Mouse (Mus musculus) spleen, adult 2 months (tissue): ENCODE measurements around the gene Rapgef3.

Source experiments
- CTCF ChIP-seq: fragments of 200-500 bp; IDR thresholded peaks from 2 replicates; pipeline ENCODE4 v1.5.1; 2011; ENCODE audit warnings: mild to moderate bottlenecking, inconsistent platforms; ENCODE audit not compliant: insufficient read depth, insufficient read length, insufficient replicate concordance; ENCODE audit errors: extremely low read depth
- POLR2A ChIP-seq: fragments of 200-500 bp; IDR thresholded peaks from 2 replicates; pipeline ENCODE4 v1.6.1; 2011; ENCODE audit warnings: low read depth, low read length, inconsistent platforms

DNA sequence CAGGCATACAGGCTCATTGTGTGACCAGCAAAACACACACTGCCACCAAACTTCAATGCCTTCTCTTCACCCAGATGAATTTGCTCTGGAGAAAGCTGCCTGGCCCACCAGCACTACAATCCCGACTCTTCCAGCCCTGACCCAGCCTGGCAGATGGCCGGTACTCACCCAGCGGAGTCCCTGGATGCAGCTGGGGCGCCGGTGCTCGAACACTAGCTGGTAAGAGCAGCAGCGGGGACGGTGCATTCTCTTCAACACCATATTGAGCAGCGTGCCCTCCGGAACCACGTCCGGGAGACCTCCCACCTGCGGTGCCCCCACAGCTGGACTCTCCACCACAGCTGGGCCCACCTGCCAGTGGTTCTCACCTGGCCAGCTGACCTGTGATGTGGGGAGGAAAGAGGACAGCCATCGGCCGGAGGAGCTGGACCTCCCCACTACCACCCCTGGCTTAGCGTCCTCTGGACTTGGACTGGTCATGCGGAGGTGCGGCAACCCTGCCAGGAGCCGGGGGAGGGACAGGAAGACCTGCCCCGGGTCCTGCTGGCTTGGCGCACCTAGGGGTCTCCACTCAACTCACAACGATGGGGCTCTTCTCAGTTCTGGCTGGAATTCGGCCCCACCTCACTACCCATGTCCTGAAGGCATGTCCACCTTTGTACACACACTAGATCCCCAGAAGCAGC, 1.0 kb downstream of the Rapgef3 start:
- TF ChIP-seq CTCF (no peak), POLR2A (no peak)
